Mouse (Mus musculus): Measurements from ENCODE around the gene Gm3015. TPM values are rescaled to one million over a fixed set of nuclear protein-coding genes. Genes with fewer than 3 reads are reported as not detected.
"Not testable (repeated sequence)": the region's sequence is repeated elsewhere in the genome, so short reads cannot be mapped to it uniquely, and the experiment has no call there.

Gene Gm3015
- not detected in 2 replicates for polyA plus RNA-seq (2015; fragmentation: Nextera tagmentation; extraction: Ambion mirVana)

- H3K9me3 ChIP-seq; H3K4me2 ChIP-seq (replicated peaks); ATAC-seq; H3K9ac ChIP-seq; H3K27ac ChIP-seq; H3K27me3 ChIP-seq (replicated peaks); H3K4me1 ChIP-seq (replicated peaks); H3K4me3 ChIP-seq (replicated peaks); H3K36me3 ChIP-seq: not testable (repeated sequence)
- 75% methylated on average over 1 of the region's 1 CpGs for WGBS
Observed at GRCm38 (mm10) chr14:42768721-42769120, at the start of gene Gm3015. Gene Gm3015, minus strand, starts transcription at chr14:42768821.

- H3K27me3 ChIP-seq (replicated peaks); H3K36me3 ChIP-seq; H3K9me3 ChIP-seq; H3K9ac ChIP-seq; ATAC-seq; H3K27ac ChIP-seq; H3K4me1 ChIP-seq (replicated peaks); H3K4me2 ChIP-seq (replicated peaks); H3K4me3 ChIP-seq (replicated peaks): not testable (repeated sequence)
Observed at GRCm38 (mm10) chr14:42797887-42798286, 29.3 kb upstream of the Gm3015 start, which contains the start of gene Gm10377. Gene Gm10377, minus strand, starts transcription at chr14:42797987.

Other genes starting within 250 kb of the Gm3015 start
- gene Gm8024, start 244.5 kb downstream of the Gm3015 start, polyA plus RNA-seq (2015; fragmentation: Nextera tagmentation; extraction: Ambion mirVana), result not detected in 2 replicates
- gene Gm17124, start 168.9 kb downstream of the Gm3015 start, polyA plus RNA-seq (2015; fragmentation: Nextera tagmentation; extraction: Ambion mirVana), result not detected in 2 replicates
- not detected in 2 replicates for gene Gm3633, start 126.9 kb downstream of the Gm3015 start, polyA plus RNA-seq (2015; fragmentation: Nextera tagmentation; extraction: Ambion mirVana)
- gene Gm10378, start 112.9 kb downstream of the Gm3015 start, polyA plus RNA-seq (2015; fragmentation: Nextera tagmentation; extraction: Ambion mirVana), result not detected in 2 replicates
- not detected in 2 replicates for gene Gm10377, start 29.2 kb upstream of the Gm3015 start, polyA plus RNA-seq (2015; fragmentation: Nextera tagmentation; extraction: Ambion mirVana)
- gene Gm21977, start 84.7 kb upstream of the Gm3015 start, polyA plus RNA-seq (2015; fragmentation: Nextera tagmentation; extraction: Ambion mirVana), result not detected in 2 replicates
- gene Gm8082, start 224.8 kb upstream of the Gm3015 start, polyA plus RNA-seq (2015; fragmentation: Nextera tagmentation; extraction: Ambion mirVana), result not detected in 2 replicates
- gene Gm10376, start 246.8 kb upstream of the Gm3015 start, polyA plus RNA-seq (2015; fragmentation: Nextera tagmentation; extraction: Ambion mirVana), result not detected in 2 replicates